Mouse (Mus musculus) midbrain, embryonic 14.5 days (tissue): ENCODE measurements around the gene Stn1. TPM values are rescaled to one million over a fixed set of nuclear protein-coding genes. Genes with fewer than 3 reads are reported as not detected.

Experiments
- ATAC-seq: fragments of 200-750 bp; cut with Nextera tagmentation; 2 replicates; pipeline ENCODE4 v1.8.0; 2017; ENCODE audit warnings: moderate number of reproducible peaks, moderate library complexity; ENCODE audit not compliant: low FRiP score, low TSS enrichment
- DNase-seq: peaks from one replicate; pipeline ENCODE4 v3.0.0-alpha.2; 2015
- H3K27ac ChIP-seq: fragments of 300-500 bp; sonication (generic); replicated peaks from 2 replicates; pipeline ENCODE4 v1.5.1; 2014; ENCODE audit warnings: mild to moderate bottlenecking, low read depth, low read length, moderate library complexity
- H3K27me3 ChIP-seq: fragments of 300-500 bp; sonication (generic); 2 replicates; pipeline ENCODE4 v1.6.1; 2014; ENCODE audit warnings: low read length, control low read depth, mixed read lengths; ENCODE audit not compliant: control insufficient read depth, insufficient read depth
- H3K36me3 ChIP-seq: fragments of 300-500 bp; sonication (generic); 2 replicates; pipeline ENCODE4 v1.6.1; 2014; ENCODE audit warnings: low read length, control low read depth; ENCODE audit not compliant: control insufficient read depth, insufficient read depth
- H3K4me1 ChIP-seq: fragments of 300-500 bp; sonication (generic); 2 replicates; pipeline ENCODE4 v1.6.1; 2014; ENCODE audit warnings: mild to moderate bottlenecking, antibody characterized with exemption, low read length, control low read depth; ENCODE audit not compliant: control insufficient read depth, insufficient read depth
- H3K4me2 ChIP-seq: fragments of 300-500 bp; sonication (generic); 2 replicates; pipeline ENCODE4 v1.6.1; 2014; ENCODE audit warnings: mild to moderate bottlenecking, low read length, moderate library complexity
- H3K4me3 ChIP-seq: fragments of 300-500 bp; sonication (generic); replicated peaks from 2 replicates; pipeline ENCODE4 v1.5.1; 2014; ENCODE audit warnings: low read depth, low read length
- H3K9ac ChIP-seq: fragments of 300-500 bp; sonication (generic); replicated peaks from 2 replicates; pipeline ENCODE4 v1.6.1; 2014; ENCODE audit warnings: mild to moderate bottlenecking, low read length, moderate library complexity
- H3K9me3 ChIP-seq: fragments of 300-500 bp; sonication (generic); 2 replicates; pipeline ENCODE4 v1.6.1; 2016; ENCODE audit warnings: low read length, control low read depth, mixed read lengths; ENCODE audit not compliant: control insufficient read depth
- WGBS: fragments of 180-500 bp; shearing (Covaris S2); extraction: QIAGEN DNeasy Blood & Tissue Kit; methylation state at CpG from one replicate; pipeline ENCODE4 v1.1.7; 2014; 5-methylcytosine and 5-hydroxymethylcytosine counted together
- polyA plus RNA-seq: library from polyadenylated mRNA; unstranded; fragments of >200 nt; fragmentation: Nextera tagmentation; extraction: Ambion mirVana; gene quantifications from 2 replicates; pipeline ENCODE4 v1.2.1, GENCODE M21; 2014

Stn1 gene
- polyA plus RNA-seq, 1 experiment from 2014 or later, result 30.4 TPM

DNA sequence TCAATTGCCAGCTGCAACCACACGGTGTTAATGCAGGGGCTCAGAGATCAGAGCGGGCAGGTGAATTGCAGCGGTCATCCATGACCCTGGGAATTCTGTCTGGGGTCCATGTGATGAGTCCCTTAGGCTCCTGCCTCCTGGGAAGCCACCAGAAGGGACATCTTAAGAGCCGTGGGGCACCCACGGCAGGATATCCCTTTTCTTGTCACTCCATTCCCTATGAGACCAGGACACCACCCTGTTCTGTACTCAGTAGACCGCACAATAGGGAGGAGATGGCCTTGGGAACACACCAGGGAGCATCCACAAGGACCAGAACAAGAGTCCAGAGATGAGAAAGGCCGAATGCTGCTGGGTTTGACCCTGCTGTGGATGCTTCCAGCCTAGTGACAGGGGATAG, 84.0 kb downstream of the Stn1 start:
- H3K4me3 ChIP-seq, result no peak overlapping the region
- no peak for ATAC-seq
- WGBS, result 77% methylated on average over 7 of the region's 7 CpGs

DNA sequence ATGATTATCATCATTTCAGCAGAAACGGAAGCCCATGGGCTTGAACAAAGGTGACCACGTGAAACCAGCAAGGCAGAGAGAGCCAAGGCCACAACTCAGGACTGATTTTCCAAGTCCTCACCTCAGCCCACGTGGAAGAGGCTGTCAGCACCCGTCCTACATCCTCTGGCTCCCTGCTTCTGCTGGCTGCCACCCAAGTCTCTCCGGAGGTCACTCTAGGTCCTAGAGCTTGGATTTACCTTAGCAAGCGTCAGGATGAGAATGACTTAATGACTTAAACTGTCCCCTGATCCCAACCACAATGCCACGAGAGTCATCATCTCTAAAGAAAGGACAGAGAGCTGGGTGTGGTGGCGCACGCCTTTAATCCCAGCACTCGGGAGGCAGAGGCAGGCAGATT, 84.6 kb downstream of the Stn1 start:
- no peak for ATAC-seq
- no peak overlapping the region for H3K9ac ChIP-seq
- DNase-seq, result no peak
- no peaks in the 10 kb centered on the region for H3K9me3 ChIP-seq
- no peaks in the 10 kb centered on the region for H3K27me3 ChIP-seq
- H3K4me3 ChIP-seq, result no peak overlapping the region
- H3K4me1 ChIP-seq, result 0 out of 2 replicates have a peak, but pooled peaks cover 4% of the 10 kb centered on the region
- WGBS, result 89% methylated on average over 10 of the region's 10 CpGs
- H3K36me3 ChIP-seq, result no peaks in the 10 kb centered on the region
- no peak overlapping the region for H3K27ac ChIP-seq
- no peak overlapping the region for H3K4me2 ChIP-seq

More for the DNA sequence above, 84.0 kb downstream of the Stn1 start:
- H3K27me3 ChIP-seq, result no peaks in the 10 kb centered on the region
- H3K4me1 ChIP-seq, result 0 out of 2 replicates have a peak, but pooled peaks cover 4% of the 10 kb centered on the region
- H3K36me3 ChIP-seq, result no peaks in the 10 kb centered on the region
- H3K27ac ChIP-seq, result no peak overlapping the region
- no peaks in the 10 kb centered on the region for H3K9me3 ChIP-seq
- no peak overlapping the region for H3K9ac ChIP-seq
- no peak overlapping the region for H3K4me2 ChIP-seq
- DNase-seq, result no peak

DNA sequence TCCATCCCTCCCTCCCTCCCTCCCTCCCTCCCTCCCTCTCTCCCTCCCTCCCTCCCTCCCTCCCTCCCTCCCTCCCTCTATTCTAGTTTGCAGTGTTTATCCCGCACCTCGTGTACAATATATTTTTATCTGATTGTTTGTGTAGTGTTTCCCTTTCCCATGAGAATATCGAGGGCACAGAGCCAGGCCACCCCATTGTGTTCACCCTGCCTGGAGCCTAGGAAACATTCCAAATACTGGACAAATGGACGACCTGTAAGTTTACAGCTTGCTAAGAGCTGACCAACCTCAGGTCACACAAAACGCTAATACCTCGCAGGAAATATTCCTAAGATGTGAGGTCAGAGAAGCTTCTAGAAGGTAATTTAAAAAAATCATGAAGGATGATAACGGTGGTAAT, 85.1 kb downstream of the Stn1 start:
- H3K4me3 ChIP-seq, result no peak overlapping the region
- no peak overlapping the region for H3K27ac ChIP-seq
- H3K9ac ChIP-seq, result no peak overlapping the region
- 0 out of 2 replicates have a peak, but pooled peaks cover 8% of the 10 kb centered on the region for H3K4me1 ChIP-seq
- H3K36me3 ChIP-seq, result no peaks in the 10 kb centered on the region
- no peaks in the 10 kb centered on the region for H3K9me3 ChIP-seq
- no peak for DNase-seq
- H3K27me3 ChIP-seq, result no peaks in the 10 kb centered on the region
- no peak overlapping the region for H3K4me2 ChIP-seq
- no peak for ATAC-seq
- 85% methylated on average over 7 of the region's 7 CpGs for WGBS

DNA sequence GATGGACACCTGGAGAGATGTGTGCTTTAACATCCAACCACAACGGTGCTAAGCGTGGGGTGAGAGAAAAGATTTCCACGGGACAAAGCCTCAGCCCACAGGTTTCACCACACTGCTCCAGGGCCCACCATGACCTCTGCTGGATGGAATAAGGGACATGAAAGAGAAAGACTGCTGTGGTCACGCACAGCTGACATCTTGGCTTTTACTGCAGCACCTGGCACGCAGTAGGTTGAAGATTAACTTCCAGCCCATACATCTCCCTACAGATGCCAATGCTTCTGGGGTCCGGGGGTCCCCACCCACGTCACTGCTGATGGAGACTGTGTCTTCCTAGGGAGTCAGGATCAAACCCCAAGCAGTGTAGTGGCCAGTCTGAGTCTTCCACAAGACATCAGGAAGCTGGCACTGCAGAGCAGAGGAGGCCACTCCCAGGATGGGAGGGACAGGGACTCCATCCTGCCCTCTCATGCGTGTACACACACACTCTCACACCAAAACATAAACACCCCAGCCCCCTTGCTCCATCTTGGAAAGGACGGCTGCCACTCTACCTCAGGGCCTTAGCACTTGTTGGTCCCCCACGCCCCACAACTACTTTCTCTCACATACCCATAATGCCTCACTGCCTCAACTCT, 85.7 kb downstream of the Stn1 start:
- H3K4me1 ChIP-seq, result 0 out of 2 replicates have a peak, but pooled peaks cover 11% of the 10 kb centered on the region

More for the DNA sequence above, 85.7 kb downstream of the Stn1 start:
- Histone ChIP-seq H3K36me3 (no peaks in the 10 kb centered on the region), H3K4me2 (no peak overlapping the region), H3K9ac (no peak overlapping the region), H3K27me3 (no peaks in the 10 kb centered on the region), H3K27ac (no peak overlapping the region), H3K4me3 (no peak overlapping the region), H3K9me3 (no peaks in the 10 kb centered on the region)
- no peak for DNase-seq
- no peak for ATAC-seq
- 72% methylated on average over 10 of the region's 10 CpGs for WGBS

Other genes with a start within 250 kb of the Stn1 start
- gene Sh3pxd2a, start 73.1 kb downstream of the Stn1 start, polyA plus RNA-seq, result 2.0 and 2.4 TPM in 2 replicates
- gene Slk, start 42.2 kb upstream of the Stn1 start, polyA plus RNA-seq, result 8.9 and 9.4 TPM in 2 replicates
- 0.09 and 0.29 TPM in 2 replicates for gene Col17a1, start 154.6 kb upstream of the Stn1 start, polyA plus RNA-seq
- gene Sfr1, start 194.2 kb upstream of the Stn1 start, polyA plus RNA-seq, result 168 and 176 TPM in 2 replicates